Mouse (Mus musculus) kidney, postnatal 0 days (tissue): ENCODE measurements around the gene Slc6a13. TPM values are rescaled to one million over a fixed set of nuclear protein-coding genes. Genes with fewer than 3 reads are reported as not detected.

Experiments used
- ATAC-seq: fragments of 200-750 bp; cut with Nextera tagmentation; replicated peaks from 2 replicates; pipeline ENCODE4 v1.8.0; 2017; ENCODE audit warnings: low read depth, moderate number of reproducible peaks, moderate TSS enrichment, moderate library complexity; ENCODE audit not compliant: low FRiP score
- DNase-seq: peaks from one replicate; pipeline ENCODE4 v3.0.0-alpha.2; 2016; ENCODE audit warnings: low spot score
- H3K27ac ChIP-seq: fragments of 300-500 bp; sonication (generic); 2 replicates; pipeline ENCODE4 v1.5.1; 2014; ENCODE audit warnings: mild to moderate bottlenecking
- H3K27me3 ChIP-seq: fragments of 300-500 bp; sonication (generic); 2 replicates; pipeline ENCODE4 v1.6.1; 2014; ENCODE audit warnings: low read length, mixed read lengths; ENCODE audit not compliant: insufficient read depth
- H3K36me3 ChIP-seq: fragments of 300-500 bp; sonication (generic); 2 replicates; pipeline ENCODE4 v1.6.1; 2014; ENCODE audit warnings: low read length, mixed read lengths; ENCODE audit not compliant: insufficient read depth
- H3K4me1 ChIP-seq: fragments of 300-500 bp; sonication (generic); replicated peaks from 2 replicates; pipeline ENCODE4 v1.6.1; 2014; ENCODE audit warnings: antibody characterized with exemption, low read length, mixed read lengths; ENCODE audit not compliant: insufficient read depth
- H3K4me2 ChIP-seq: fragments of 300-500 bp; sonication (generic); 2 replicates; pipeline ENCODE4 v1.6.1; 2014; ENCODE audit warnings: mild to moderate bottlenecking, low read length, moderate library complexity, mixed read lengths
- H3K4me3 ChIP-seq: fragments of 300-500 bp; sonication (generic); replicated peaks from 2 replicates; pipeline ENCODE4 v1.5.1; 2014; ENCODE audit warnings: low read depth, low read length
- H3K9ac ChIP-seq: fragments of 300-500 bp; sonication (generic); 2 replicates; pipeline ENCODE4 v1.6.1; 2014; ENCODE audit warnings: low read depth, low read length
- H3K9me3 ChIP-seq: fragments of 300-500 bp; sonication (generic); replicated peaks from 2 replicates; pipeline ENCODE4 v1.6.1; 2016; ENCODE audit warnings: low read length, inconsistent platforms, mixed read lengths
- CTCF ChIP-seq: IDR thresholded peaks from 2 replicates; pipeline ENCODE4 v1.5.1; 2016; ENCODE audit warnings: antibody characterized with exemption, low read depth, mild to moderate bottlenecking, moderate library complexity
- WGBS: fragments of 180-500 bp; shearing (Covaris S2); extraction: QIAGEN DNeasy Blood & Tissue Kit; methylation state at CpG from one replicate; pipeline ENCODE4 v1.1.7; 2014; 5-methylcytosine and 5-hydroxymethylcytosine counted together
- polyA plus RNA-seq: library from polyadenylated mRNA; unstranded; fragments of >200 nt; fragmentation: Nextera tagmentation; extraction: Ambion mirVana; gene quantifications from 2 replicates; pipeline ENCODE4 v1.2.1, GENCODE M21; 2015

The Slc6a13 gene
- polyA plus RNA-seq, 1 experiment from 2014 or later = 43.8 TPM

DNA sequence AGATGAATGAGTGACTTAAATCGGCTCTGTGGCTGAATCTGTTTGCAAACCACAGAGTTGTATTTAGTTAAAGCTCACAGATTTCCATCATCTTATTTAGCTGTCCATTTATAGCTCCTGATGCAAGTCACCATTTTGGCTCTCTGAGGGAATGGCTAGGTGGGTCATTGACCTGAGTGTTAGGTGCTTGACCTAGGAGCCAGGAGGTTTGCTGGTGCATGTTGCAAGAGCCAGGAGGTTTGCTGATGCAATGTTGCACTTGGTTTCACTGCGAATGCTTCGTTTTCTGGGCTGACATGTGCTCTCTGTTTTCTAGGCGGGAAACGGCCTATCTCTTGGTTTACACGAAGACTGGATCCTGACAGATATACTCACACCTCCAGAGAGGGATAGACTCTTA lies 29.9 kb upstream of the Slc6a13 start:
- Histone ChIP-seq H3K9me3 (no peaks in the 10 kb centered on the region), H3K27ac (no peak overlapping the region), H3K4me1 (no peaks in the 10 kb centered on the region), H3K27me3 (no peaks in the 10 kb centered on the region), H3K36me3 (0 out of 2 replicates have a peak, but pooled peaks cover 3% of the 10 kb centered on the region), H3K4me2 (no peak overlapping the region), H3K4me3 (no peak overlapping the region), H3K9ac (no peak overlapping the region)
- DNase-seq (no peak), ATAC-seq (no peak)
- TF ChIP-seq CTCF = no peak
- 91% methylated on average over 6 of the region's 6 CpGs for WGBS

DNA sequence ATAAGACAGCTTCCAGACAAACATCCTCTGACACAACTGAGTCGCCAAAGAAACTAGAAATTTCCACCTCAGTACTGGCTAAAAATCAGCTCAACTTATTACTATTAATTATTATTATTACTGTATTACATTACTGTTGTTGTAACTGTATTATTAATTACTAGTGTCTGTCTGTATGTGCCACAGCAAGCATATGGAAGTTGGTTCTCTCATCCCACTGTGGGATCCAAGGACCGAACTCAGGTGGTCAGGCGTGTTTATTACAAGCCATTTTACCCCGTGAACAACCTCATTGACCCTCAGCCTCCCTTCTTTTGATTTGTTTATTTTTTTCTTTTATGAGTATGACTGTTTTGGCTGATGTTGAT lies 28.3 kb upstream of the Slc6a13 start:
- no peak overlapping the region for H3K4me3 ChIP-seq
- H3K27me3 ChIP-seq = no peaks in the 10 kb centered on the region
- no peak overlapping the region for H3K27ac ChIP-seq
- 13% methylated on average over 4 of the region's 4 CpGs for WGBS
- H3K9me3 ChIP-seq = no peaks in the 10 kb centered on the region
- H3K9ac ChIP-seq = no peak overlapping the region
- H3K4me1 ChIP-seq = no peaks in the 10 kb centered on the region
- ATAC-seq (0 out of 2 replicates have a peak, but pooled peaks have one; percentile 4), DNase-seq (no peak)
- TF ChIP-seq CTCF = no peak
- no peaks in the 10 kb centered on the region for H3K36me3 ChIP-seq
- no peak overlapping the region; the same call in 1 of the 2 replicates for H3K4me2 ChIP-seq

DNA sequence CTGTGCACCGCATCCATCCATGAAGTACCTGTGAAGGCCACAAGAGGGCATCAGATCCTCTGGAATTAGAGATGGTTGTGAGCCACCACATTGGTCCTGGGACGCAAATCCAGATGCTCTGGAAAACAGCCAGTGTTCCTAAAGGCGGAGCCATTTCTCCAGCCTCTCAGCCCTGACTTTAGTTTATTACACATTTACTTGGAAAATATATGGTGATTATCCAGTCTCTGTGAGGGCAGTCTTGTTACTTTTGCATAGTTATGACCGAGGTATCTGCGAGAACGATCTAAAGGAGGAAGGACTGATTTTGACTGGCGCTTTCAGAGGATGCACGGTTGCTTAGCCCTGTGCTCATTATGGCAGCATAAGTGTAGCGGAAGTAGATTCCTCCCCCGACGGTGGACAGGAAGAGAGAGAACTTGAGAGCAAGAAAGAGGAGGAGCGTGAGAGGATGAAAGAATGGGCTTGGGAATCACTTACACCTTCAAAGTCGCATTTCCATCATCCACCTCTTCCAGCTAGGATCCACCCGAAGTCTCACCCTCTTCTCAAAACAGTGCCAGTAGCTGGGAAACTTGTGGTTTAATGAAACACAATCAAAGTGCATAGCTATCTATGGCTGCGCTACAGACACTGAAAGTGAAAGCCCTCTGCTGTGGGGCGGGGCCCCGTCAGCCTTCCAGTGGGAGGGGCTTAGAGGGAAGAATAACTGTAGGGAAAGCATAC lies 27.8 kb upstream of the Slc6a13 start:
- WGBS = 7% methylated on average over 17 of the region's 17 CpGs
- no peaks in the 10 kb centered on the region for H3K4me1 ChIP-seq
- H3K27me3 ChIP-seq = no peaks in the 10 kb centered on the region
- H3K36me3 ChIP-seq = no peaks in the 10 kb centered on the region
- H3K4me2 ChIP-seq = peak overlapping the region; percentile 60
- peak; percentile 91 for ATAC-seq
- peak overlapping the region; percentile 25; the same call in 1 of the 2 replicates for H3K9ac ChIP-seq
- peak overlapping the region; percentile 44 for H3K4me3 ChIP-seq
- DNase-seq = peak; percentile 94
- H3K9me3 ChIP-seq = no peaks in the 10 kb centered on the region
- peak; percentile 97 for TF ChIP-seq CTCF
- peak overlapping the region; percentile 60 for H3K27ac ChIP-seq

DNA sequence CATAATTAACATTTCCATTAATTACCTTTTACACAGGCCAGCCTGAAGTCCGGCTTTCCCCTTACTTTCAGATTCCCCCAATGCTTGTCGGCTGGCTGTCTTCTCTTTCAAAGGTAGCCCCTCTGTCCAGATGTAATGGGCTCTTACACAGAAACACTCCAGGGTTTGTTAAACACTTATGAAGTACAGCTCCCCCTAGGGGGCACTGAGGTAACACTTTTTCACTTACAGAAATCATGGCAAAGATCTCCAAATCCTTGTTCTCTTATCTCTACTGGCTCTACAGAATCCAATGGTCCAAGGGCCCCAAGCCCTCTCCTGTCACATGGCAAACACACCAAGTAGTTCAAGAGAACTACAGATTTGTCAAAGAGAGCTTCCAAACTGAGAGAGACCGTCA lies 25.7 kb upstream of the Slc6a13 start:
- Histone ChIP-seq H3K36me3 (no peaks in the 10 kb centered on the region), H3K9ac (no peak overlapping the region), H3K4me3 (no peak overlapping the region), H3K9me3 (no peaks in the 10 kb centered on the region), H3K4me2 (no peak overlapping the region), H3K27ac (no peak overlapping the region), H3K4me1 (no peaks in the 10 kb centered on the region), H3K27me3 (no peaks in the 10 kb centered on the region)
- ATAC-seq = no peak
- 87% methylated on average over 3 of the region's 3 CpGs for WGBS
- peak; percentile 63 for DNase-seq
- peak; percentile 54 for TF ChIP-seq CTCF

DNA sequence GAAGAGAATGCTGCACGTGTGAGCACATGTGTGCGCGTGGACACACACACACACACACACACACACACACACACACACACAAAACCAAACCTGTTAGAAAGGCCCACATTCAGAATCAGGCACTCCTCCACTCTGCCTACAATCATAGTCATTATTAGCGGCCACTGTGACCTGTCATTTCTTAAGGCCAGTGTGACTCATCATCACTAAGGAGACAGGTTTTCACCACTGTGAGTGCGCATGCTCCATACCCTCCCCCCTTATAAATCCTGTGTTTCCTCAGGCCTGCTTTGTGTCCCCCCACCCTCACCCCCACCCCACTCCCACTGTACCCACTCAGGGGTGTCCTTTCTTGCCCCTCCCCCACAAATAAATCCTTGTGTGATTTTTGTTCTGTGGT lies 15.9 kb upstream of the Slc6a13 start:
- no peak overlapping the region for H3K4me3 ChIP-seq
- H3K27ac ChIP-seq = no peak overlapping the region
- no peak for TF ChIP-seq CTCF
- no peak for ATAC-seq
- no peak overlapping the region for H3K9ac ChIP-seq
- WGBS = 90% methylated on average over 5 of the region's 5 CpGs
- H3K9me3 ChIP-seq = no peaks in the 10 kb centered on the region
- no peaks in the 10 kb centered on the region for H3K4me1 ChIP-seq
- H3K36me3 ChIP-seq = no peaks in the 10 kb centered on the region
- no peaks in the 10 kb centered on the region for H3K27me3 ChIP-seq
- no peak overlapping the region for H3K4me2 ChIP-seq
- no peak for DNase-seq

DNA sequence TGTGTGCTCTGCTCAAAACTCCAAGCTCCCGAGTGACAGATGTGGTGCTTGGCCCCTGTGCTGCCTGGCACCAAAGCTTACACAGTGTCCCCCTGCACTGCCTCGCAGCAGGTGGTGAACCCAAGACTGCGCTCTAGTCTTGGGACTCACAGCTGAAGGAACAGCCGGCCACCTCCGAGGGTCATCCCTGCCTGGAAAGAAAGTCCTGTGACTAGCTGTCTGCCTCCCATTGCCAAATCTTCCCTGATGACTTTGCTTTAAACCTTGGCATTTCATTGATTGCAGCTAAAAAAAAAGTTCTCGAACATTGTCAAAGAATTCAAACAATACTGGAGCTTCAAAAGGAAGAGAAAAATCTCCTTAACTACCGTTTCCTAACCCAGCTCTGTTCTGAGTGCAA lies 710 bp upstream of the Slc6a13 start:
- Histone ChIP-seq H3K4me1 (peaks cover 7% of the 10 kb centered on the region; the same call in 1 of the 2 replicates), H3K27ac (peak overlapping the region; percentile 75; the same call in 1 of the 2 replicates), H3K4me3 (no peak overlapping the region), H3K9me3 (no peaks in the 10 kb centered on the region), H3K9ac (no peak overlapping the region), H3K27me3 (no peaks in the 10 kb centered on the region), H3K36me3 (no peaks in the 10 kb centered on the region), H3K4me2 (no peak overlapping the region)
- no peak for TF ChIP-seq CTCF
- DNase-seq = no peak
- no peak for ATAC-seq
- WGBS = 42% methylated on average over 7 of the region's 7 CpGs
